Mouse (Mus musculus) testis, adult 2 months (tissue): Measurements from ENCODE around the gene Spib. TPM values are rescaled to one million over a fixed set of nuclear protein-coding genes. Genes with fewer than 3 reads are reported as not detected.

ENCODE experiments used
- H3K27ac ChIP-seq: fragments of 200-500 bp; 2 replicates; pipeline ENCODE4 v1.5.1; 2012; ENCODE audit warnings: low read depth, low read length; ENCODE audit not compliant: control insufficient read depth, insufficient read depth
- H3K27me3 ChIP-seq: fragments of 200-500 bp; 2 replicates; pipeline ENCODE4 v1.6.1; 2012; ENCODE audit warnings: mild to moderate bottlenecking, low read length, moderate library complexity; ENCODE audit not compliant: control insufficient read depth, insufficient read depth
- H3K36me3 ChIP-seq: fragments of 200-500 bp; 2 replicates; pipeline ENCODE4 v1.6.1; 2012; ENCODE audit warnings: mild to moderate bottlenecking, low read length; ENCODE audit not compliant: control insufficient read depth, insufficient read depth
- H3K4me1 ChIP-seq: fragments of 200-500 bp; 2 replicates; pipeline ENCODE4 v1.6.1; 2012; ENCODE audit warnings: low read length; ENCODE audit not compliant: control insufficient read depth, insufficient read depth
- H3K4me3 ChIP-seq: fragments of 200-500 bp; 2 replicates; pipeline ENCODE4 v1.5.1; 2012; ENCODE audit warnings: low read depth, mild to moderate bottlenecking, low read length, moderate library complexity, mixed read lengths; ENCODE audit not compliant: control insufficient read depth
- CTCF ChIP-seq: fragments of 200-500 bp; IDR thresholded peaks from 2 replicates; pipeline ENCODE4 v1.5.1; 2012; ENCODE audit warnings: low read depth, mild to moderate bottlenecking, inconsistent platforms, low read length, moderate library complexity; ENCODE audit not compliant: control insufficient read depth, insufficient read depth, insufficient replicate concordance
- POLR2A ChIP-seq: fragments of 200-500 bp; IDR thresholded peaks from 2 replicates; pipeline ENCODE4 v1.6.1; 2012; ENCODE audit warnings: low read depth, mild to moderate bottlenecking, inconsistent platforms, low read length, moderate library complexity; ENCODE audit not compliant: control insufficient read depth
- polyA plus RNA-seq: library from polyadenylated mRNA; depleted of rRNA; stranded (reverse); fragments of >200 nt; gene quantifications from 2 replicates; pipeline ENCODE4 v1.2.3, GENCODE M21; 2012

The Spib gene
- polyA plus RNA-seq, 1 experiment = 0.15 TPM

- Histone ChIP-seq H3K36me3 (no peaks in the 10 kb centered on the region), H3K4me1 (no peaks in the 10 kb centered on the region)
- TF ChIP-seq POLR2A = no peak
- no peak for TF ChIP-seq CTCF
These were observed 36.9 kb upstream of the Spib start for GRCm38 (mm10) chr7:44568803-44569202.

GRCm38 (mm10) chr7:44565414-44565813 is 33.5 kb upstream of the Spib start:
- no peaks in the 10 kb centered on the region for H3K36me3 ChIP-seq
- no peak overlapping the region for H3K27ac ChIP-seq
- H3K27me3 ChIP-seq = no peaks in the 10 kb centered on the region
- no peaks in the 10 kb centered on the region for H3K4me1 ChIP-seq
- H3K4me3 ChIP-seq = no peak overlapping the region
- TF ChIP-seq CTCF (no peak), POLR2A (no peak)

More at GRCm38 (mm10) chr7:44568803-44569202, 36.9 kb upstream of the Spib start:
- Histone ChIP-seq H3K27me3 (no peaks in the 10 kb centered on the region), H3K27ac (no peak overlapping the region), H3K4me3 (no peak overlapping the region)

- H3K4me3 ChIP-seq = no peak overlapping the region
- TF ChIP-seq POLR2A (no peak), CTCF (no peak)
These were observed 32.6 kb upstream of the Spib start for GRCm38 (mm10) chr7:44564486-44564885.

GRCm38 (mm10) chr7:44563284-44563683 is 31.4 kb upstream of the Spib start:
- no peaks in the 10 kb centered on the region for H3K27me3 ChIP-seq
- no peak overlapping the region for H3K27ac ChIP-seq
- TF ChIP-seq POLR2A = no peak
- TF ChIP-seq CTCF = no peak
- no peaks in the 10 kb centered on the region for H3K36me3 ChIP-seq
- no peak overlapping the region for H3K4me3 ChIP-seq
- no peaks in the 10 kb centered on the region for H3K4me1 ChIP-seq

More at GRCm38 (mm10) chr7:44564486-44564885, 32.6 kb upstream of the Spib start:
- no peaks in the 10 kb centered on the region for H3K4me1 ChIP-seq
- H3K36me3 ChIP-seq = no peaks in the 10 kb centered on the region
- H3K27me3 ChIP-seq = no peaks in the 10 kb centered on the region
- H3K27ac ChIP-seq = no peak overlapping the region

- TF ChIP-seq POLR2A (no peak), CTCF (peak; percentile 79; the same call in 1 of the 2 replicates)
- no peaks in the 10 kb centered on the region for H3K27me3 ChIP-seq
- H3K27ac ChIP-seq = no peak overlapping the region
- no peak overlapping the region for H3K4me3 ChIP-seq
- H3K4me1 ChIP-seq = no peaks in the 10 kb centered on the region
- no peaks in the 10 kb centered on the region for H3K36me3 ChIP-seq
These were observed 28.8 kb upstream of the Spib start for GRCm38 (mm10) chr7:44560435-44561400.

- Histone ChIP-seq H3K27me3 (no peaks in the 10 kb centered on the region), H3K27ac (no peak overlapping the region), H3K4me3 (no peak overlapping the region), H3K36me3 (no peaks in the 10 kb centered on the region), H3K4me1 (no peaks in the 10 kb centered on the region; the same call in none of the 2 replicates)
- TF ChIP-seq POLR2A (no peak), CTCF (no peak)
These were observed 25.8 kb upstream of the Spib start for GRCm38 (mm10) chr7:44557629-44558028.

GRCm38 (mm10) chr7:44553826-44554225 is 22.0 kb upstream of the Spib start, which contains the start of gene Nr1h2:
Nr1h2 (minus strand) TSS chr7:44553951.
- Histone ChIP-seq H3K4me3 (peak within 1 kb of the TSS; percentile 100), H3K4me1 (no peaks in the 10 kb centered on the region; the same call in none of the 2 replicates), H3K27me3 (no peaks in the 10 kb centered on the region), H3K36me3 (no peaks in the 10 kb centered on the region; the same call in 1 of the 2 replicates), H3K27ac (peak within 1 kb of the TSS; percentile 96)
- TF ChIP-seq CTCF = no peak
- peak; percentile 52; the same call in 1 of the 2 replicates for TF ChIP-seq POLR2A
